Mouse (Mus musculus) layer of hippocampus, adult 8-10 months (tissue): ENCODE data around the gene Tfap2e. TPM values are rescaled to one million over a fixed set of nuclear protein-coding genes. Genes with fewer than 3 reads are reported as not detected.

Experiments used
- DNase-seq, 2 experiments: peaks; one replicate each; pipeline ENCODE4 v3.0.0; 2022; ENCODE audit warnings: low spot score in 2 of 2
- total RNA-seq, 4 experiments: library from RNA; stranded (reverse); gene quantifications; 2 replicates each; pipeline ENCODE4 v1.2.4; 2022

Tfap2e gene
- total RNA-seq, 4 experiments from 2014 or later = not detected

DNA sequence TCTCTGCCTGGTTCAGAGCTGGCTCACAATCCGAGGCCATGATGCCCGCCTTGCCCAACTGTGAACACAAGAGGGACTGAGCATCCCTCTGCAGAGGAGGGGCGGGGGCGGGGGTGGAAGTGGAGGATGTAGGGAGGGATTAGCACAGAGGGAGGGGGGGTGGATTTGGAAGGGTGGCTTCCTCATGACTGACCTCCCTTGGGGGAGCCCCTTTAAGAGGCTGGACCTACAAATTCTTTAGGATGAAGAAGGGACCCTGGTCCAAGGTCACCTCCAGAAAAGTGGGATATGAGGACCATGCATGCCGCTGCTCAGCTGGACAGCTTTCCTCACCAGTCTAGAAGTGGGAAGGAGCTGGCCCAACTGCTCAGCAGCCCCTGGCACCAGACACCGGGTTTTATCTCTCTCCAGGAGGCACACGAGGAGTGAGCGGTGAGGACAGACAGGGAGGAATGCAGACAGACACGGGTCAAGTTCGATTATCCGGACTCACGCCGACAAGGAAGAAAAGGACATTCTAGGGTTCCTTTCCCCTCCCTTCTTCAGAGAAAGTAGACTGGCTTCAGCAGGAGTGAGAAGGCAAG, 16.1 kb upstream of the Tfap2e start:
- peak; percentile 49 to 54 for DNase-seq

DNA sequence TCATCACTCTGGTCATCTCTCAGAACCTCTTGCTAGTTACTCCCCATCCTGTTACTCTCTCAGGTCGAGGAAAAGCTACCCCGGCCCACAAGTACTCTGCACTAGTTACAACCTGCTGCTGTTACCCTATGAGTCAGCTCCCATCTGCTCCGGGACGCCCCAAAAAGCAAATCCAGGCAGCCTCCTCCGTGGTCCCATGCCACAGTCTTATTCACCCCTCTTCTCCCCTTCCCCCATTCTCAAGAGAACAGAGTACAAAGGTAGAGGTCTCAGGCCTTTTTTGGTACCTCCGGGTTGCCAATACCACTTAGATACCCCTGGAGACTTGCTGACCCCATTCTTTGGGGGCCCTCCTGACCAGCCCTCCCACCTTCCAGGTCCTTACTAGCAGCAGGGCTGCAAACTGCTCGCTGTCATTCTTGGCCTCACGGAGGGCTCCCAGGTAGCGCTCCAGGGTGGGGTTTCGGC, 15.6 kb upstream of the Tfap2e start:
- DNase-seq = peak; percentile 54 to 58

DNA sequence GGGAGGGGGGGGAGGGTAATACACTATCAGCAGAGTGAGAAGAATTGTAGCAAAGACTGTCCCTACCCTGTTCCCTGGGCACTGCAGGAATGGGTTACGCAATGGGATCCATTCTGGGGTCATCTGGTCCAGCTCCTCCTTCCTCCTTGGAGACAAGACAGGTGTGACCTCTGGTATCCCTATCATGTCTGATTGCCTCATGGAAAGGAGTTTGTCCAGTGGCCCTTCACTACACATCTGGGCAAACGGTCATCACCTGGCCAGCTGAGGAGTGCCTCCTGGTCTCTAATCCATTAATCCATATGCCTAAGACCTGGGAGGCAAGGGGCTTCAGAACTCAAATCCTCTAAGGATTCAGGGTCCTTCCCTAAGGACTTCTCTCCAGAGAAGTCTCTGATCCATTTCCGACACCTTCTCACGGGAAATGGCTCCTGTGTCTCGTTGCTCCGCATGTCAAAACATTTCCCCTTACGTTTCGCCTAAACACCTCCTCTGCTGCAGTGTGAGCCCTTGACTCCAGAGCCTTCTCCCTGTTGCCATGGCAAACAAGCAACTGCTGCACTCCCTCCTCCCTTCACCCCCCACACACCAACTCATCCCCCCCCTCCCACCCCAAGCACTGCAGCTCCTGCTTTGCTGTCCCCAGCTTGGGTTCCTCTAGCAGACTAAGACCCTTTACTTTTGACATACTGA, 15.0 kb upstream of the Tfap2e start:
- no peak for DNase-seq

DNA sequence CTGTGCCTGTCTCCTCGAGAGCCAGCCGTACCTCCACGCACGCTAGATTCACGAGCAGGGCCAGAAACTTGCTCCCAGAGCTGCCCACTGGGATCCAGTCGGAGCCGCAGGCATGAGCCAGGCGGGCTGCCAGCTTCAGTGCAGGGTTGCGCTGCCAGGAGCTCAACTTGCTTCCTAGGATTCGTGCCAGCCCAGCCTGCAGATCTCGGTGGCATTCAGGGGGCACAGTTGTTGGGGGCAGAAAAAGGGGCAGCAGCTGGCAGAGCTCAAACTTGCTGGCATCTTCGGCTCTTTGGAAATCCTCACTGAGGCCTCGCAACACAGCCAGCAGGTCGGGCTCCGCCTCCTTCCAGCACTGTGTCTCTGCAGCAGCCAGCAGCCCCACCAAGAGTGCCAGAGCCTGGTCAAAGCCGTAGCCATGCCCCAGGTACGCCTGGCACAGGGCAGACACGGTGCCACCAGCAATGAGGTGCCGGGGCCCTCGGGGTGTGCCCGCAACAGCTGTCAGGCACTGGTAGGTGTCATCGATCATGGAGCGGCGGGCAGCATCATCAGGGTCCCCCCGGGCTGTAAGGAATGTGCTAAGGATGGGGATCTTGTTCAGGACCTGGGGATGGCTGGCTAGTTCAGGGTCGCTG, 14.1 kb upstream of the Tfap2e start:
- DNase-seq = peak; percentile 77 to 82

DNA sequence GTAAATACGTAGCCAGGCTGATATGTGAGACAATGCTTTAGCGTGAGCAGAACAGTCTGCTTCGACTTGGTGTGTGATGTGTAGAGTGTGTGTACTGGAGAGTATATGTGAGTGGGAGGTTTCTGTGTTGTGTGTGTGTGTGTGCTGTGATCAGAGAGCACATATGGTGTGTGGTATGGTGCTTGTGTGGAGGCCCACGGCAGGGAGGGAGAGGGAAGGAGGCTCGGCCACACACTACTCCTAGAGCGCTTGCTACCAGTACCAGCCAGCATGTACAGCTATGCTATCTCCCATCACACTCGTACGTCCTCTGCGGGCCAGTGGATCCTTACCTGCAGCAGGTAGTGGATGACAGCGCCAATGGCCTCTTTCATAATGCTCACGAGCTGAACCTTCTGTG, 13.5 kb upstream of the Tfap2e start:
- DNase-seq = peak; percentile 42 to 59

DNA sequence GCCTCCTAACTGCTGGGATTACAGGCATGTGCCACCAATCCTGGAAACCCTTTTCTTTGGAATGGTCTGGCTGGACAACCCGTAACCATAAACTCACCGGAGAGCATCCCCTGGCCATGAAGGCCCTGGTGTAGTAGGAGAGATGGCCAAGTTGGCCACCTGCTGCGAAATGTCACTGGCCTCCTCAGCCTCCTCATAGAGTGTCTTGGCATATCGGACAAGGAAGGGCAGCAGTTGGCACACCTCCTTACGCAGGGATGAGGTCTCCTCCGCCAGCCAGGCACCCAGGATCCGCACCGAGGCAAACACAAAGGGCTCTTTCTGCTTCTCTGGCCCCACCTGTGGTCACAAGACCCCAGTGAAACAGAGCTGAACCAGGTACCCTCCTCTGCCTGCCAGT, 12.3 kb upstream of the Tfap2e start:
- DNase-seq = no peak

DNA sequence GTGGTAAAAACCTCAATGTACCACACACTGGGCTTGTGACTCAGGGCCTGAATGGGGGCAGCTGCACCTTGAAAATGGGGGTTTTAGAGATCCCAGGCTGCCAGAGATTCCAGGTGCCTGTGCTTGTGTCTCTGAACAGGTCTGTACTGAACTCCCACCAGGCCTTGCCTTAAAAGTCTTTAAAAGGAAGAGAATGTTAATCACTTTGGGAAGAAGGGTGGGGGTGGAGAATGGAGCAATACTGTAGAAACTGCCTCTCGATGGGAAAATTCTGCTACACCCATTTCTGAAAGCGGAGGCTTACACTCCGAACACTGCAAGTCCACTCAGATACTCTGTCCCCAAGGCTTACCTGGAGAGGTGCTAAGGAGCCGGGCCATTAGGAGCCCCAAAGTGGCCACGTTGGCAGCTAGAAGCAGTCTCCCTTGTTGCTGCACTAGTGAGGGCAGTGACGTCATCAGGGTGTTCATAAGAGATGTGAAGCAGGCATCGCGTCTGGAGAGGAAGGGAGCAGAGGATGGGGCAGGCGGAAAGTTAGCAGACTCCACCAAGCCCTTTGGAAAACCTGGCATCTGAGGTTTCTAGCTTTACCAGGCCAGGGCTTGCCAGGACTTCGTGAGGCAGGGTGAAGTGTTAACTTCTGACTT, 10.3 kb upstream of the Tfap2e start:
- DNase-seq = no peak

DNA sequence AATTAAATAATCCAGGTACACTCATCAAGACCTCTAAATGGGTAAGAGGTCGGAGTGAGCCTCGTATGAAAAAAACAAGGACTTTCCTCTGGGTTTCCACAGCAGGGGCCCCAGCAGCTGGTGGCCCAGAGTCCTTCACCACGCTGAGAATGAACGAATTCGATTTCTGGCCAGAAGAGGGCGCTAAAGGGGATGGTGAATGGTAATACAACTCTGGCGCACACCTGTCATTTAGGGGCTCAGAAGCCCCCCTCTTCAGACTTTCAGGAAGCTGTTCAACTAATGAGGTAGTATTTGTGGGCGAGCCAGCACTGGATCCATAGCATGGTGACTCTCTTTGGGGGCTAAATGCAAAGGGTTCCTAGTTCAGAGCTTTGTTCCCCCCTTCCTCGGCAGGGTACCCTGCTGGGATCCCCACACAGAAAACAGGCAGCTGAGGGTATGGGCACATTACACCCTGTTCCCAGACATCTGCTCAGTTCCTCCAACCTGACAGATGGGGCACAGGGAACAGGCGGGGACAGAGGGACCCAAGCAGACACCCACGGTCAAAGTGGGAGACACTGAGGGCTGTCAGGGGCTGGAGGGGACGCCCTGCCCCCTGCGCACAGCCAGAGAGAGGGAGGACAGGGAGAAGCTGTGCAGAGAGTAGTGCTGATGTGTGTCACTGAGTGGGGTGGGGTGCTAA, 9.6 kb upstream of the Tfap2e start:
- peak; percentile 69 to 70 for DNase-seq

DNA sequence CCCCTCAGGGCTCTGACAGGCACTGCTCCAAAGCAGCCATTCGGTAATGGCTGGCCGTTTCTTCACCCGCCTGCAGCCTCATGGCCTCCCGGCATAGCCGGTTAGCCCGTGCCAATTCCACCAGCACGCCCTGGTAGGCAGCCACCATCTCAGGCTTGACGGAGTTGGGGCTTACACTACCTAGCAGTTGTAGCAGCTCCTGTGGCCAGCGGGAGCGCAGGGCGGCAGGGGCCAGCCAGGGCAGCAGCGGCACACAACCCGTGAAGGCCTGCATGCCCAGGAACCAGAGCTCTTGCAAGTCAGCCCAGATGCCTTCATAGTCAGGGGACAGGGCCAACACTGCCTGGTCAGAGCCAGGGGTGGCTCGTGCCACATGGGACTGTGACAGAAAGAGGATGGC, 8.8 kb upstream of the Tfap2e start:
- no peak for DNase-seq

DNA sequence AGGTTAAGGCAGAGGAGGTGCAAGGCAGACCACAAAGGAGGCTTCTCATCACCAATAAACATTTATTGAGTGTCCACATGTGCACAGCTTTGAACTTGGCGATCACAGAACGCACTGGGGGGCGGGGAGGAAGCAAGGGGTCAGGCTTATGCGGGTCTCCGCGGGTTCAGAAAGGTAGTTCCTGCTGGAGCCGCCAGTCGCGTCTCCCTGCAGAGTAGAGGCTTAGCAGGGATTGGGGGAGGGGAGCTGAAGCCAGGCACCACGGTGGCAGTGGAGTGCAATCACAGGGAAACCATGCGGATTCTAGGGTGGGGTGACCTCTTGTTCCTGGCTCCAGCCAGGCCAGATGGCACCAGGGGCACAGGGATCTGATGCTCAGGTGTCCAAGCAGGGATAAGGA, 7.7 kb upstream of the Tfap2e start:
- no peak for DNase-seq

DNA sequence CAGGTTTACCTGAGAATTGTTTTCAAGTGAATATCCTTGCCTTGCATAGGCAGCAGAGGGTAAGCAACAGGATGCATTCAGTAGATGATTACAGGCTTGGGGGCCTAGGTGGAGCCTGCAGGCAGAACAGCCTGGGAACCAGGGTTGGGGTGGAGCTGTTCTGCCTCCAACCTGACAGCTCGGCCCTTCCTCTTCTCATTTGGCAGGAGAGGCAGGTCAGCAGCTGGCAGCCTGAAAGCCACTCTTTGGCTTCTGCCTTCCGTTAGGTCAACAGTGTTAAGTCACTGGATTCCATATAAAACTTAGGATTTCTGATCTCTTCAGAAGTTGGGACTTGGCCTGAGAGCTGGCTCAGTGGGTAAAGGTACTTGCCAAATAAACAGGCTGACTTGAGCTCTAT, 6.9 kb upstream of the Tfap2e start:
- no peak for DNase-seq

DNA sequence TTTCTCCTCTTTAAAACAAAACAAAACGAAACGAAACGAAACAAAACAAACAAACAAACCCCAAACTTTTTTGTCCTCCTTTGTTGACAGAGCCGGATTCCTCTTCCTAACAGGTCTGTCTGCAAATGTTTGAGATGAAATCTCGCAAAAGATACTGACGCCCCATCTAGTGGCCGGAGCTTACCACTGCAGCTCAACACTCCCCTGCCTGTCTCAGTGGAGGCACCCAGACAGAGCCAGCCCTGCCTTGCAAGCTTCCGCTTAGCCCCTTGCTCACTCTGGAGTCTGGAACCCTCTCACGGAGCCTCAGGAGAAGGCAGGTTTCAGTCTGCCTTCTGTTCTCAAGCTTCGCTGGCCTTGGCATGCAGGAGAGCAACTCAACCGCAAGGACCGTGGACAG, 5.4 kb upstream of the Tfap2e start:
- DNase-seq = peak; percentile 72 to 90

DNA sequence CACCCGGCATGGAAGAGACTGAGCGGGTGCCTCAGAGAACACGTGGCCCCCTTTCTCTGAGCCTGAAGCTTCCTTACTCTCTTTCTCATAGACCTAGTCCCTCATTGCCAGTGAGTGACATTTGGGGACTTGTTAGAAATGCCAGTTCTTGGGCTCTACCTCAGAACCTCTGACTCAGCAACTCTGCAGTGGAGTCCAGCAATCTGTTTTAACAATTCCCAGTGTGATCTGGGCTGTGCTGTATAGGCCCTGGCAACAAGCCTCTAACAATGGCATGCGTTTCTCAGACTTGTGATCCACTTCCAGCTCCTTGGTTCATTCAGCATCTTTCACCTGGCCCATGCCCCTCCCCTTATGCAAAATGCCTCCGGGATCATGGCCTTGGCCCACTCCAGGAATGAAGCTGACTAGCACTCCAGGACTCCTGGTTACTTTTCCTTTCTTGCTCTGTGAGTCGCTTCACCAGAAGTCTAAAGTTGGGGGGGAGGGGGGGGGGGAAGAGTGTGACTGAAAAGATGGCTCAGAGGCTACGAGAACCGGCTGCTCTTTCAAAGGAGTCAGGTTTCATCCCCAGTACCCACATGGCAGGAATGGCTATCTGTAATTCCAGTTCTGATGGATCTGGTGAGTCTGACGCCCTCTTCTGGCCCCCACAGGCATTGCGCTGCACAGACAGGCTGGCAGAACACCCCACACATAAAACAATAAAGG, 4.1 kb upstream of the Tfap2e start:
- no peak for DNase-seq

DNA sequence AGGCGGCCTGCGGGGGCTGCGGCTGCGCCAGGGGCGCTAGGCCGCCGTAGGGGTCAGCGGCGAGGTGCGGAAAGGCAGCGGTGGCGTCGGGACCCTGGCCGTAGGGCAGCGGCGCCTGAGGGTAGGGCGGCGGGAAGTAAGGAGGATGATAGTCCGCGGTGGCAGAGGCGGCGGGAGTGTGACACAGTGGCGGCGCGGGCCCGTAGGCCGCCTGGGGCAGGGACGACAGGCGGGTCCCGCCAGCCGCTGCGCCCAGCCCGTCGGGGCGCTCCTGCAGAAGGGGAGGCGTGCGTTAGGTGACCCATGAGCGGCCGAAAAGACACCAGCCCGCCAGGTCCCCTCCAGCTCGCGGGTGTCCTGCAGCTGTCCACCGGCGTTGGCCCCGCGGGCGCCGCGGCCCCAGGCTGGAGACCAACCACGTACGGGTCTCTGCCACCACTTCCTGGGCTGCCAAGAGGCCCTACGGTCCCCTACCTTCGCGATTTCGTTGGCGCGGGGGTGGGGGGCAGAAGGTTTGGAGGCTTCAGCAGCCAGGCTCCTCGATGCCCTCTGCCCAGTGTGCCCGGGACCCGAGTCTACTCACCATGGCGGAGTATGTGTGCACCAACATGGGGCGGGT, 549 bp downstream of the Tfap2e start:
- no peak for DNase-seq

DNA sequence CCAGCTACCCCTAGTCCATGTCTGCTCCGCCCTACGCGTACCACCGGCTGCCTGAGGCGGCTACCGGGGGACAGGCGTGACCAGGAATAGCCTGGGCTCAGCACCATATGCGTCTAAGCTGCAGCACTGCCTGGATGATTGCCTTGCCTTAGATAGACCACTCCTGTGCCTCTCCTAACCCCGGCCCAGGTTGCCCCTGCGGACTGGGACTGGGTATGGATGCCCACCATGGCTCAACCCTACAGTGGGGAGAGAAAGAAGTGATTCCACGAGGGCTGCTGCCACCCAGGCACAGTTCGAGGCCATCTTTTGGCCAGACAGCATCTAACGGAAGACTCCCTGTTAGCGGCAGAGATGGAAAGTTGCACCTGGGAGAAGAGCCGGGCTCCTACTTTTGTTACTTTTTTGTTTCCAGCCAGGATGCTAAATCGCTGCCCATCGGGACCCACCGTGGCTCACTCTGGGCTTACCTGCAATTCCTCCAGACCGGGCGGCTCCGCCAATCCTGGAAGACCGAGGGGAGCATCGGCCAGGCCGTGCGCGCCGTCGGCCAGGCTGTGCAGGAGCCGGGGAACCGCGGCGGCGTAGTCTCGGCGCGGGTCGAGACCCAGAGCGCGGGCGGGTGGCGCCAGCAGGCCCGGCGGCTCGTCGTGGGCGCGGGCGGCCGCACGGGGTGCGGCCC, 1.2 kb downstream of the Tfap2e start:
- DNase-seq = no peak

DNA sequence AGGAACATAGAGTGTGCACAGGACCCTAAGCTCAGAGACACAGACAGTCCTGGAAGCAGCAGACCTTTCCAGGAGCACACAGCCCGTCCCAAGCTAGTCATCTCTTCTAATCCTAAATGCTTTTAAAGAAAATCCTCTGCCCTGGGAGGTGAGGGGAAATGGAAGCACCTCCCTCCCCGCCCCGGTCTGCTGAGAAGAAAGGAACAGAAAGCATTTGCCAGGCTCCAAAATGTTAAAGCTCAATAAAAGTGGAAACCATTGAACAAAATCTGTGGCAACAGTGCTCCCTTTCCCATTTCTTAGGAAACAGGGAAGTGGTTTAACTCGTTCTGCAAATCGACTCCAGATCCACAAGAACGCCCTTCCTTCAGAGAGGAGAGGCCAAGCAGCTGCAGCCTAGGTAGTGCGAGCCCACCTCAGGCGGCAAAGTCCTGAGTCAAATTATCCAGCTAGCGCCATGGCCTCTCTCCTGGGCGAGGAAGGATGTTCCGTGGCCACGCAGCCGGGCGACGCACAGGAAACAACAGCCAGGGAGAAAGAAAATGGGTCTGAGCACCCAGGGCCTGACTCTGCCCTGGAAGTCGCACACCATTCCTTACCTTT, 1.9 kb downstream of the Tfap2e start:
- no peak for DNase-seq

DNA sequence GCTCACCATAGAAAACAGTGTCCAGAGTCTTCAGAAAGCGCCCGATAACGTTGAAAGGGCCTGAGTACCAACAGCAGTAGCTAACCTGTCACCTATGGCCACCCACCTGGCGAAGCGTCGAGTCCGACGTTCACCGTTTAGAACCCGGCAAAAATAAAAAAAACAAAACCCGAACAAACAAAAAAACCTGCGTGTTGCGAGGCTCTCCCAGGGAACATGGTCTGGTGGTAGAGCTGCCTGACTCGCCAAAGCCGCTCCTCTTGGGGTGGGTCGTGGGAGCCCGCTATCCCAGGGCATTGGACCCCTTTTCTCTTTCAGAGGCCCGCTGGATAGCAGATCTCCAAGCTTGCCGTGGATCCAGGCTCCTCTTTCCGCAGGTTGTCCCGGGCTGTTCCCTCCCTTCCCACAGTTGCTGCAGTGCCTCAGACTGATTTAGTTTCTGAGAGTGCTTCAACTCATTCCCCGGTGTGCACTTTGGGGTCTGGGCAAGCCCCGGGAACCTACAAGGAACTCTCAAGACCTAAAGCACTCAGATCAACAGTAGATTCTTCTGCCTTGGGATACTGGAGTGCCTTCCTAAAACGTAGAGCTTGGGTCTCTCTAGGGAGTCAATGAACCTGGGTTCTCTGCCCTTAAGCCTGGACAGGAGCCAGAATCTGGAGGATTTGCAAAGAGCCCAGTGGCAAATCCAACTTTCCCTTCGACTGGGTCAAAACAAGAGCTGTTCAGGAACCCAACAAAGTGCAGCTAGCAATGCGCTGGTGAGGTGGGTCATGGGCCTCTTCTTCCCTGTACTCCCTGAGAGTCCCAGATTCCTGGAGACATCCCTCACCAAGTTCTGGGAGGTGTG, 3.3 kb downstream of the Tfap2e start:
- no peak for DNase-seq

DNA sequence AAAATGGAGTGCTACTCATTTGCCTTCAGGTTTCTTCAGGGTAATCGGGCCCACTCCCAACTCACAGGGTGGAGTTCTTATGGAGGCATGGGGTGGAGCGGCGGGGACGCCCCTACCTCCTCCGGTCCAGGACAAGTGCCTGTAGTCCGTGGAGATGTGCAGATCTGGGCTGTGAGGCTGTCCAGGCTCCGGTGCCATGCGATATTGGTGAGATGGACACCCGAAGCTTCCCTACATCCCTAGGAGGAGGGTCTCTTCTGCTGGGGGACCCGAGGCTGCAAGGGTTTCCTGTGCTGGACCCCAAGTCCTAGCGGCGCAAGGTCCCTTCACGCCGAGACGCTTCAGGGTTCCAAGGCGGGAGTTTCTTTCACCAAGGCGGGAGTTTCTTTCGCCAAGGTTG, 3.9 kb downstream of the Tfap2e start:
- no peak for DNase-seq

DNA sequence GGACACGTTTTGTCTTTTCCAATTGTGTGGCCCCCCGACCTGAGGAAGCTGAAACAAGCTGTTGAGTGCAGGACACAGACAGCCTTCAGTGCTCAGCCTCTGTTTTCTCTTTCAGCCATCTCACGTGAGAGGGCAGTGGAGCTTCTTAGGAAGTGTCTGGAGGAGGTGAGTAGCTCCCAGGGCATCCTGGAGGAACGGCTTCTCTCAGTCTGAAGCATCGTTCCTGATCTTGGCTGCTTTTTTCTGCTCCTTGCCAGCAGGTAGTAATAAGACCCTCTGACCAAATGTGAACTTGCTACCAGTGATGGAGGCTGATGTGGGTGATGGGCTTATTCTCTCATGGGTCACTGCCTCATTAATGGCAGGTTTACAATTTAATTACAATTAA, 28.6 kb downstream of the Tfap2e start:
- DNase-seq = no peak
